Mouse (Mus musculus) hindbrain, embryonic 10.5 days (tissue): ENCODE results near the gene Stag3. TPM values are rescaled to one million over a fixed set of nuclear protein-coding genes. Genes with fewer than 3 reads are reported as not detected.

ENCODE experiments used
- DNase-seq: peaks from one replicate; pipeline ENCODE4 v3.0.0-alpha.2; 2017; ENCODE audit warnings: low spot score
- H3K27ac ChIP-seq: fragments of 300-500 bp; sonication (generic); 2 replicates; pipeline ENCODE4 v1.5.1; 2016; ENCODE audit warnings: mild to moderate bottlenecking, moderate library complexity
- H3K27me3 ChIP-seq: fragments of 300-500 bp; sonication (generic); 2 replicates; pipeline ENCODE4 v1.6.1; 2016; ENCODE audit warnings: mild to moderate bottlenecking; ENCODE audit not compliant: poor library complexity, insufficient read depth, severe bottlenecking
- H3K36me3 ChIP-seq: fragments of 300-500 bp; sonication (generic); 2 replicates; pipeline ENCODE4 v1.6.1; 2016; ENCODE audit warnings: mild to moderate bottlenecking, moderate library complexity
- H3K4me1 ChIP-seq: fragments of 300-500 bp; sonication (generic); replicated peaks from 2 replicates; pipeline ENCODE4 v1.6.1; 2016; ENCODE audit warnings: mild to moderate bottlenecking
- H3K4me3 ChIP-seq: fragments of 300-500 bp; sonication (generic); 2 replicates; pipeline ENCODE4 v1.5.1; 2016; ENCODE audit warnings: mild to moderate bottlenecking, moderate library complexity
- H3K9me3 ChIP-seq: fragments of 300-500 bp; sonication (generic); 2 replicates; pipeline ENCODE4 v1.6.1; 2016; ENCODE audit warnings: mild to moderate bottlenecking, moderate library complexity
- WGBS: fragments of 180-500 bp; shearing (Covaris S2); methylation state at CpG from one replicate; pipeline ENCODE4 v1.1.7; 2016; 5-methylcytosine and 5-hydroxymethylcytosine counted together
- polyA plus RNA-seq: library from polyadenylated mRNA; unstranded; fragments of >200 nt; fragmentation: Nextera tagmentation; extraction: Ambion mirVana; gene quantifications from 2 replicates; pipeline ENCODE4 v1.2.1, GENCODE M21; 2016

The Stag3 gene
- polyA plus RNA-seq, 1 experiment from 2014 or later, result 3.9 TPM

DNA sequence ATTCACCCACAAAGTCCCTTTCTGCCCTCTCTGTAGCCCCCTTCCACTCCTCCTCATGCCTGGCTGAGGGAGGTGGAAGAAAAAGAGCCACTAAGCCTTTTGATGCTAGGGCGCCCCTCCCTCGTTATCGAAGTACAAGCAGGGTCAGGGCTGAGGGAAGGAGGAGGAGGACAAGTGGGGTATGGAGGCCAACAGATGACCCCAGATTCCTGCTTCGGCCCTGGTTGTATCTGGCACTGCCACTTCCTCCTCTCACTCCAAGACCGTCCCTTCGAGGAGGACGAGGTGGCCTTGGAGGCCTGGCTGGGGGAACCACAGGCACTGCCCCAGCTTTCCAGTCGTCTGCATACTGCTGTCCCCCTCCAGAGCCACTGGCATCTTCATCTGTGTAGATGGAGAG lies 5.9 kb upstream of the Stag3 start:
- H3K36me3 ChIP-seq, result peaks cover 50% of the 10 kb centered on the region
- H3K27me3 ChIP-seq, result 0 out of 2 replicates have a peak, but pooled peaks cover 5% of the 10 kb centered on the region
- H3K27ac ChIP-seq, result peak overlapping the region; percentile 59
- WGBS, result 45% methylated on average over 8 of the region's 8 CpGs
- DNase-seq, result no peak
- no peak overlapping the region for H3K4me3 ChIP-seq
- H3K9me3 ChIP-seq, result no peaks in the 10 kb centered on the region
- H3K4me1 ChIP-seq, result peaks cover 88% of the 10 kb centered on the region

DNA sequence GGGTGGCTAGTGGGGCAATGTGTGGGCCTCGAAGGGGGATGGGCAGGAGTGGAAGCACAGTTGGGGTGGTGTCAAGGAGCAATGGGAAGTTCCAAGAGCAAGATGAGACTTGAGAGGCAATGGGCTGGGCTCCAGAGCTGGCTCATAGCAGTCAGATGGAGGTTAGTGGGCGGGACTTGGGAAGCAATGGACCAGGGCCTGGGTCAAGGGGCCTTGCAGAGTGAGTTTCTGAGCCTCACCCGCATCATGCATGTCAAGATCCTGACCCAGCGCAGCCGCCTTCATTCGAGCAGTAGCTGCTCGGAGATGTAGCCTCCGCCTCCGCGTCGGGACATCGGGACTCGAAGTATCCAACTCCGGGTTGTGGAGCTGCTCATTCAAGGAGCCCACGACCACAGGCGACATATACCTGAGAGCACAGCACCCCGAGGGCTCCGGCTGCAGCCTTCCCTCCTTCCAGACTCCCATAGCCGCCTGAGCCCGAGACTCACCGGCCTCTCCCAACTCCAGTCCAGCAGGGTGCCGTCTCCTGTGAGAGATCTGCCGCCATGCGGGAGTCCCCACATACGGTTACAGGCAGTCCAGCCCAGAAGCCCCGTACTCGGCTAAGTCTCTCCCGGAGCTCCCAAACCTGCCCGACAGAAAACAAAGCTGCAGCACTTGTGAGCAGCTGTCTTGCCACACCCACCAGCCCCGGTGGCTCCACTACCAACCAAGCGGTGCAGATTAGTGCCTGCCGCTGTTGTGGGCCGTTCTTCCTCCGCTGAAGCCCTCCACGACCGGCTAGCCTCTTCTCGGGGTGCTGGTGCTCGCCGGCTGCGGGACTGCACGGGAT lies 4.6 kb upstream of the Stag3 start:
- DNase-seq, result peak; percentile 70
- WGBS, result 14% methylated on average over 41 of the region's 41 CpGs
- Histone ChIP-seq H3K9me3 (no peaks in the 10 kb centered on the region), H3K4me1 (peaks cover 89% of the 10 kb centered on the region), H3K4me3 (peak overlapping the region; percentile 52), H3K27ac (peak overlapping the region; percentile 84), H3K36me3 (peaks cover 50% of the 10 kb centered on the region), H3K27me3 (0 out of 2 replicates have a peak, but pooled peaks cover 5% of the 10 kb centered on the region)

DNA sequence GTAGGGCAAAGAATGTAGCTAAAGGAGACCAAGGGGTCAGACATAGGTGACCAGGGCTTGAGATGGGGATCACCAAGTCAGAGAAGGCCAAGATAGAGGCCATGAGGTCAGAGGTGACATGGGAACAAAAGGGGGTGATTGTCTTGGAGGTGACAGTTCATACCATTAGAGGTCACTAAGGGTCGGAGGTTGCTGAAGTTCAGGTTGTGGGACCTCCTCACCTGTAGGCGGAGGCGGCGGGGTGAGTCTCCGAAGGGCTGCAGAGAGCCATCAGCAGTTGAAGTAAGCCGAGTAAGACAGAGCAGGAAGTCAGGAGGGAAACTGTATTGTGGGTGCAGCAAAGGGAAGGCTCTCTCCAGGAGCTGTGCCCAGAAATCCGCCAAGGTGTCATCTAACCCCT lies 2.0 kb upstream of the Stag3 start:
- peaks cover 50% of the 10 kb centered on the region for H3K36me3 ChIP-seq
- peaks cover 14% of the 10 kb centered on the region for H3K27me3 ChIP-seq
- 83% methylated on average over 7 of the region's 7 CpGs for WGBS
- peaks cover 5% of the 10 kb centered on the region for H3K9me3 ChIP-seq
- no peak overlapping the region for H3K27ac ChIP-seq
- peaks cover 63% of the 10 kb centered on the region for H3K4me1 ChIP-seq
- no peak for DNase-seq
- peak overlapping the region; percentile 84 for H3K4me3 ChIP-seq

DNA sequence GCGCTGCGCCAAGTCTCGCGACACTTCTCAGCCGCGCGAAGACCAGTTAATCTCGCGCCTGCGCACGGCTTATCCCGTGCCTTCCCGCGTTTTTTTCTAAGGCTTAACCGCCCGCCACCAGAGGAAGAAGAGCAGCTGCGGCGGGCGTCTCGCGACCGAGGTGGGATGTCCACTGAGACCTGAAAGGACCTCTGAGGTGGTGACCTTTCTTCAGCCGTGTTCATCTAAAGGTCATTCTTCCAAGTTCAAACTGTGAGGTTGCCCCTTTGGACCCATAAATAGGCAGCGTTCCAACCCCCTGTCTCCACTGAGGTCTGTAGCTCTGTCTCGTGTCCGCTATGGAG lies 357 bp downstream of the Stag3 start:
- Histone ChIP-seq H3K27me3 (peaks cover 14% of the 10 kb centered on the region), H3K4me3 (peak overlapping the region; percentile 84), H3K4me1 (peaks cover 39% of the 10 kb centered on the region), H3K27ac (peak overlapping the region; percentile 64; the same call in 1 of the 2 replicates), H3K9me3 (peaks cover 5% of the 10 kb centered on the region), H3K36me3 (peaks cover 33% of the 10 kb centered on the region)
- DNase-seq, result no peak
- WGBS, result 24% methylated on average over 26 of the region's 26 CpGs

DNA sequence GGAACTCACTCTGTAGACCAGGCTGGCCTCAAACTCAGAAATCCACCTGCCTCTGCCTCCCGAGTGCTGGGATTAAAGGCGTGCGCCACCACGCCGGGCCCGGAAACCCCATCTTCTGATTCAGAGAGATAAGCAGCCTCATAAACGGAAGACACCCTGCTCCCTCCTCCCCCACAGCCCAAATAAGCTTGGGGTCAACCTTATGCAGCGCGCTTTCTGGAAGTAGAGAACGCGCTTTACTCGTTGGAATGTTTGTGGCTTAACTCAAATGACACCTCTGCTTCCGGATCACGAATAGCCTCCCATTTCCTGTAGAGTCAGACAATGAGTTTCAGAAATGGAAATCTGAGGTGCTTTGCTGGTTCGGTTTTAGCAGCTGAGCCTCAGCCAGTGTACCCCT lies 789 bp downstream of the Stag3 start:
- Histone ChIP-seq H3K4me3 (no peak overlapping the region), H3K27ac (no peak overlapping the region), H3K9me3 (peaks cover 5% of the 10 kb centered on the region), H3K36me3 (peaks cover 29% of the 10 kb centered on the region), H3K4me1 (peaks cover 35% of the 10 kb centered on the region), H3K27me3 (peaks cover 14% of the 10 kb centered on the region)
- DNase-seq, result no peak
- WGBS, result 92% methylated on average over 15 of the region's 15 CpGs

DNA sequence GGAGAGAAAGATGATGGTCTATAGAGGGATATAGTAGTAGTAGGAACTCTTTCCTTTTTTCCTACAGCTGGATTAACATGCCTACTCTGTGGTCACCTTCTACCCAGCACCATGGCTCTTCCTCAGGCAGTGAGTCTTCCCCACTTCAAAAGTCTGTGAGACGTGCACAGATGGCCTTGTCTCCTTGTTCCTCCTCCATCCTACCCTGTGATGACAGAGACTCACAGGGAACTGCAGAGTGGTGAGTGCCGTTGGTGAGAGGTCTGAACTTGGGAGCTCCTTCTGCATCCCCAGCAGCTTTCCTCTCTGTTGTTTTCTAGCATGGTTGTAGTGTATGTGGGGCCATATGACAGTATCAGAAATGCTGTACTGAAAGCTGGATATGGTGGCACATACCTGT lies 1.8 kb downstream of the Stag3 start:
- peaks cover 14% of the 10 kb centered on the region for H3K27me3 ChIP-seq

DNA sequence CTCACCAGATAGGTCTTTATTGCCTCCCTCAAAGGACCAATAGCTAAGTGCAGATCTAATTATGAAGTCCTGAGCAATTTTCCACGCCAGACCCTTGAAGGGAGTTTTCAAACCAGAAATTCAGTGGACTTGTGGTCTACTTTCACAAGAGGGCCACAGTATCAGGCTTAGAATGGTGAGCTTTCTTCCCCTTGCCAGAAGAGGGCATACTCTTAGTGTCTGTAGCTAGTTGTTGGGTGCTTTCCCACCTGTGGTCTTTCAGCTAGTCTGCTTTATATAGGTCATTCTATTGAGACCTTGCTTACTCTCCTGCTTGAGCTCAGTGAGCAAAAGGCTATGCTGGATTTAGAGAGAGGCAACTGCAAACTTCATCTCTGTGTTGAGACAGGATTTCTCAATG lies 3.5 kb downstream of the Stag3 start:
- Histone ChIP-seq H3K36me3 (peaks cover 2% of the 10 kb centered on the region; the same call in 1 of the 2 replicates), H3K4me3 (no peak overlapping the region), H3K9me3 (peaks cover 5% of the 10 kb centered on the region), H3K27me3 (peaks cover 14% of the 10 kb centered on the region), H3K4me1 (peaks cover 8% of the 10 kb centered on the region), H3K27ac (no peak overlapping the region)
- DNase-seq, result no peak
- 51% methylated on average over 1 of the region's 1 CpGs for WGBS

More for the DNA sequence above, 1.8 kb downstream of the Stag3 start:
- Histone ChIP-seq H3K4me3 (no peak overlapping the region), H3K27ac (no peak overlapping the region), H3K4me1 (peaks cover 25% of the 10 kb centered on the region), H3K36me3 (peaks cover 19% of the 10 kb centered on the region), H3K9me3 (peaks cover 5% of the 10 kb centered on the region)
- no peak for DNase-seq
- 92% methylated on average over 2 of the region's 2 CpGs for WGBS

DNA sequence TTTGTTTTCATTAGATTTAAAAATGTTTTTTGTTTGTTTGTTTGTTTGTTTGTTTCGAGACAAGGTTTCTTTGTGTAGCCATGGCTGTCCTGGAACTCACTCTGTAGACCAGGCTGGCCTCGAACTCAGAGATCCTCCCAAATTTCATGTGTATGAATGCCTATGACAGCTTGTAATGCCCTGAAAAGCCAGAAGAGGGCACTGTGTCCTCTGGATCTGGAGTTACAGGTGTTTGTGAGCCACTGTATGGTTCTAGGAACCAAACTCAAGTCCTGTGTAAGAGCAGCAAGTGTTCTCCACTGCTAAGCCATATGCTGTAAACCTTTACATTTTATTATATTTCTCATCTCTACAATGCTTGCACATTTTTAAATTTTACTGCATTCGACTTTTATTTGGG lies 7.8 kb downstream of the Stag3 start:
- no peak overlapping the region for H3K27ac ChIP-seq
- DNase-seq, result no peak
- no peak overlapping the region for H3K4me3 ChIP-seq
- 83% methylated on average over 3 of the region's 3 CpGs for WGBS
- H3K4me1 ChIP-seq, result no peaks in the 10 kb centered on the region
- no peaks in the 10 kb centered on the region for H3K9me3 ChIP-seq
- H3K36me3 ChIP-seq, result no peaks in the 10 kb centered on the region
- no peaks in the 10 kb centered on the region for H3K27me3 ChIP-seq

DNA sequence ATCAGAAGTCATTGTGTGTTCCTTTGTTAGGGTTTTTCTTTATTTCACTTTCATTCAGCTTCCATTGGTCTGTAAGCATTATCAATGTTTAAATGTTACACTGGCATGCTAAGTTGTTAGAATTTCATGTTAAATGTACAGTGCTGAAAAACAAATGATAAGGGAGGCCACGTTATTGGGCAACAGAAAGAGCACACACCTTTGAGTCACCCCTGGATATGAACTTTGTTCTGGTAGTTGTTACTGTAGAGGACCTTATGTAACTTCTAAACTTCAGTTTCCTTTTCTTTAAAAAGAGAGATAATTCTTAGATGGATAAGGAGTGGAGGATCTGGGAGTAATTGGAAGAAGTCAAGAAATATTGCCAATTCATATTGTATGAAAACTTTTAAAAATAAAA lies 11.6 kb downstream of the Stag3 start:
- no peaks in the 10 kb centered on the region for H3K9me3 ChIP-seq
- 82% methylated on average over 1 of the region's 1 CpGs for WGBS
- H3K27me3 ChIP-seq, result no peaks in the 10 kb centered on the region
- H3K4me3 ChIP-seq, result no peak overlapping the region
- H3K4me1 ChIP-seq, result no peaks in the 10 kb centered on the region
- H3K27ac ChIP-seq, result no peak overlapping the region
- no peak for DNase-seq
- no peaks in the 10 kb centered on the region for H3K36me3 ChIP-seq

DNA sequence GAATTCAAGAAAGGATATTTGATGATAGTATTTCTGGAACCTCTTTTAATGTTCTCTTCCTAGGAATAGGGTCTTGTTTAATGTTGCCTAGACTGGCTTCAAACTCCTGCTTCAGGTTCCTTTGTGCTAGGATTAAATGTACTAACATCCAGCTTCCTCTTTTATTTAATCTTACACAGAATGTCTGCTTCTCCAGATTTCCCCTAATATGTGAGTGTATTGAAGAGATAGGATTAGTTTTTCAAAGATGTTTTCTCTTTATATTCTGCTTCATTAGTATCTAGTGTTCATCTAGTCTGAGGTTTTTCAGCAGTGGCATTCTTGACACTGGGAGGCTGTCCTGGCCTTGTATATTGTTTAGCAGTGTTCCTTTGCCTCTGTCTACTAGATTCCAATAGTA lies 14.1 kb downstream of the Stag3 start:
- Histone ChIP-seq H3K4me3 (no peak overlapping the region), H3K9me3 (no peaks in the 10 kb centered on the region), H3K4me1 (no peaks in the 10 kb centered on the region), H3K27ac (no peak overlapping the region), H3K36me3 (no peaks in the 10 kb centered on the region), H3K27me3 (no peaks in the 10 kb centered on the region)
- no peak for DNase-seq

DNA sequence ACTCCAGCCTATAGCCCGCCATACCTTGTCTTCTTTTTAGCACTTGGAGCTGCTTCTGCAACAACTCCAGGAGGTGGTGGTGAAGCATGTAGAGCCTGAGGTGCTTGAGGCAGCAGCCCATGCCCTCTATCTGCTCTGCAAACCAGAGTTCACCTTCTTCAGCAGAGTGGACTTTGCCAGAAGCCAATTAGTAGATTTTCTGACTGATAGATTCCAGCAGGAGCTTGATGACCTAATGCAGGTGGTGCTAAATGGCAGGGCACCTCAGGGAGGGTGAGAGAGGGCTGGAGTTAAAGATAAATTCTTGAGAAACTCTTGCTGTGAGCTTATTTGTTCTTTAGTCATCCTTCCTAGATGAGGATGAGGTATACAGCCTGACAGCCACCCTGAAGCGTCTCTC lies 19.6 kb downstream of the Stag3 start:
- H3K4me3 ChIP-seq, result no peak overlapping the region
- no peak for DNase-seq
- no peaks in the 10 kb centered on the region for H3K27me3 ChIP-seq
- no peaks in the 10 kb centered on the region for H3K9me3 ChIP-seq
- H3K4me1 ChIP-seq, result no peaks in the 10 kb centered on the region
- H3K27ac ChIP-seq, result no peak overlapping the region
- 87% methylated on average over 2 of the region's 2 CpGs for WGBS
- no peaks in the 10 kb centered on the region for H3K36me3 ChIP-seq

DNA sequence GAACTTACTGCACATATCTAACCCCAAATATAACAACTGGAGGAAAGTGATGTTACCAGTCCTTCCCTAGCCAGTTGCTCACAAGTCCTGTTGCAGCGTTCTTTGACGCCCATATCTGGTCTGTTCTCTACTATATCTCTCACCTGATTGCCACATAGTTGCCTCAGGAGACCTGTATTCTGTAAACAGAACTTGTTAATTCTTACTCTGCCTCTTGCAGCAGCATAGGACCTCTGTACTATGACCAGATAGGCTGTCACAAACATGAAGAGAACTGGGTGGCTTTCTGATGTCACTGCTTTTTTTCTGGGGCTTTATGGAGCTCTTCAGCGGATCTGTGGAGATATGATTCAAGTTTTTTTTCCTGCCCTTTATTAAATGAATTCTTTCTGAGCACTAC lies 32.8 kb downstream of the Stag3 start:
- Histone ChIP-seq H3K9me3 (0 out of 2 replicates have a peak, but pooled peaks cover under 1% of the 10 kb centered on the region), H3K27me3 (no peaks in the 10 kb centered on the region), H3K27ac (no peak overlapping the region), H3K36me3 (no peaks in the 10 kb centered on the region), H3K4me1 (no peaks in the 10 kb centered on the region), H3K4me3 (no peak overlapping the region)
- WGBS, result 88% methylated on average over 3 of the region's 3 CpGs
- DNase-seq, result no peak

DNA sequence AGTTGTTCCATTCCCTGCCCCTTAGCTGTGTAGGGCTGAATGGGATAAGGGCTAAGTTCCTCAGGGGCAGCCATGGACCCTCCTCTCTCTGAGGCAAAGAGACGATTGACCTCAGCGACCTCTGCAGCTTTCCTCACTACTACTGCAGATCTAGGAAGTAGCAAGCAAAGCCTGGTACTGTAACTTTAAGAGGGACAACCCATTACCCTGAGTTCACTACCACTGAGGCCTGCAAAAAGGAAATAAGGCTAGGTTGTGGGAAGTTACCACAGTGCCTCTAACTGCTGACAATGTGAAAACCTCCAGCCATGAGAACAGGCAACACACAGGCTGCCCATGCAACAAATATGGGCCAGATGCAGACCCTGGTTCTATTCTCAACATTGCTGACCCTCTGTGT lies 61.6 kb downstream of the Stag3 start, which contains the start of gene Pvrig:
Gene Pvrig, plus strand, starts transcription at position 301 of the 400 bp plus-strand sequence.
- H3K27me3 ChIP-seq, result no peaks in the 10 kb centered on the region
- DNase-seq, result no peak
- H3K9me3 ChIP-seq, result no peaks in the 10 kb centered on the region
- WGBS, result 83% methylated on average over 2 of the region's 2 CpGs
- no peak within 1 kb of the TSS for H3K27ac ChIP-seq
- no peak within 1 kb of the TSS for H3K4me3 ChIP-seq
- H3K4me1 ChIP-seq, result no peaks in the 10 kb centered on the region
- no peaks in the 10 kb centered on the region for H3K36me3 ChIP-seq
